Mouse (Mus musculus): ENCODE measurements around the gene Drosha. TPM values are rescaled to one million over a fixed set of nuclear protein-coding genes. Genes with fewer than 3 reads are reported as not detected.
"Not testable (repeated sequence)": the region's sequence is repeated elsewhere in the genome, so short reads cannot be mapped to it uniquely, and the experiment has no call there.

Gene Drosha
- 24.3 and 26.3 TPM in 2 replicates for polyA plus RNA-seq (2016; fragmentation: Nextera tagmentation; extraction: Ambion mirVana)

GRCm38 (mm10) chr15:12824197-12824952 is at the start of gene Drosha, which contains the start of gene 6030458C11Rik:
Gene Drosha (plus strand): TSS chr15:12824815.
Gene 6030458C11Rik (minus strand): TSS chr15:12824649.
- Histone ChIP-seq H3K4me1 (peaks cover 61% of the 10 kb centered on the region), H3K27me3 (replicated peaks) (no peaks in the 10 kb centered on the region), H3K4me2 (peak within 1 kb of the TSS; percentile 86), H3K4me3 (peak within 1 kb of the TSS; percentile 88), H3K9ac (peak within 1 kb of the TSS; percentile 93), H3K9me3 (replicated peaks) (no peaks in the 10 kb centered on the region), H3K36me3 (peaks cover 62% of the 10 kb centered on the region), H3K27ac (peak within 1 kb of the TSS; percentile 96)
- under 1% methylated on average over 67 of the region's 67 CpGs for WGBS (ENCODE audit: insufficient replicate concordance)
- ATAC-seq = peak; percentile 96

- 70% methylated on average over 6 of the region's 6 CpGs for WGBS (ENCODE audit: insufficient replicate concordance)
- Histone ChIP-seq H3K36me3 (no peaks in the 10 kb centered on the region), H3K9ac (no peak overlapping the region), H3K4me3 (no peak overlapping the region), H3K27me3 (replicated peaks) (no peaks in the 10 kb centered on the region; the same call in 1 of the 2 replicates), H3K27ac (no peak overlapping the region), H3K9me3 (replicated peaks) (no peaks in the 10 kb centered on the region), H3K4me2 (no peak overlapping the region), H3K4me1 (no peaks in the 10 kb centered on the region)
- ATAC-seq = no peak
Observed at GRCm38 (mm10) chr15:12781296-12781695, 43.3 kb upstream of the Drosha start.

GRCm38 (mm10) chr15:12781729-12782326 is 42.8 kb upstream of the Drosha start:
- 59% methylated on average over 12 of the region's 16 CpGs for WGBS (ENCODE audit: insufficient replicate concordance)
- Histone ChIP-seq H3K27ac (no peak overlapping the region), H3K4me3 (no peak overlapping the region), H3K9ac (no peak overlapping the region), H3K9me3 (replicated peaks) (no peaks in the 10 kb centered on the region), H3K4me1 (no peaks in the 10 kb centered on the region), H3K36me3 (no peaks in the 10 kb centered on the region), H3K4me2 (no peak overlapping the region), H3K27me3 (replicated peaks) (no peaks in the 10 kb centered on the region; the same call in 1 of the 2 replicates)
- ATAC-seq = no peak

GRCm38 (mm10) chr15:12788536-12788935 is 36.1 kb upstream of the Drosha start:
- Histone ChIP-seq H3K9me3 (replicated peaks) (no peaks in the 10 kb centered on the region), H3K4me2 (no peak overlapping the region), H3K4me1 (no peaks in the 10 kb centered on the region), H3K27ac (no peak overlapping the region), H3K27me3 (replicated peaks) (no peaks in the 10 kb centered on the region), H3K4me3 (no peak overlapping the region), H3K36me3 (no peaks in the 10 kb centered on the region), H3K9ac (no peak overlapping the region)
- 65% methylated on average over 5 of the region's 5 CpGs for WGBS (ENCODE audit: insufficient replicate concordance)
- no peak for ATAC-seq

- Histone ChIP-seq H3K4me1 (no peaks in the 10 kb centered on the region), H3K27ac (no peak overlapping the region), H3K4me3 (no peak overlapping the region), H3K9me3 (replicated peaks) (no peaks in the 10 kb centered on the region), H3K4me2 (peak overlapping the region; percentile 16; the same call in 1 of the 2 replicates), H3K36me3 (no peaks in the 10 kb centered on the region), H3K27me3 (replicated peaks) (no peaks in the 10 kb centered on the region), H3K9ac (no peak overlapping the region)
- 49% methylated on average over 10 of the region's 10 CpGs for WGBS (ENCODE audit: insufficient replicate concordance)
- 0 out of 2 replicates have a peak, but pooled peaks have one; percentile 42 for ATAC-seq
Observed at GRCm38 (mm10) chr15:12789406-12789867, 35.2 kb upstream of the Drosha start.

GRCm38 (mm10) chr15:12794311-12794710 is 30.3 kb upstream of the Drosha start:
- no peak overlapping the region for H3K27ac ChIP-seq
- no peak overlapping the region for H3K4me3 ChIP-seq
- no peak for ATAC-seq
- no peaks in the 10 kb centered on the region for H3K4me1 ChIP-seq
- 67% methylated on average over 6 of the region's 6 CpGs for whole genome bisulfite sequencing (ENCODE audit: insufficient replicate concordance)
- H3K27me3 ChIP-seq (replicated peaks) = no peaks in the 10 kb centered on the region
- no peak overlapping the region for H3K9ac ChIP-seq
- no peaks in the 10 kb centered on the region for H3K9me3 ChIP-seq (replicated peaks)
- H3K4me2 ChIP-seq = no peak overlapping the region
- H3K36me3 ChIP-seq = no peaks in the 10 kb centered on the region

- WGBS (ENCODE audit: insufficient replicate concordance) = 0% methylated on average over 2 of the region's 2 CpGs
Observed at GRCm38 (mm10) chr15:12795457-12795894, 29.1 kb upstream of the Drosha start.

GRCm38 (mm10) chr15:12795909-12796470 is 28.6 kb upstream of the Drosha start:
- 53% methylated on average over 13 of the region's 13 CpGs for WGBS (ENCODE audit: insufficient replicate concordance)
- Histone ChIP-seq H3K4me1 (no peaks in the 10 kb centered on the region), H3K9me3 (replicated peaks) (no peaks in the 10 kb centered on the region), H3K36me3 (no peaks in the 10 kb centered on the region), H3K9ac (no peak overlapping the region), H3K4me2 (no peak overlapping the region), H3K27ac (no peak overlapping the region), H3K4me3 (no peak overlapping the region), H3K27me3 (replicated peaks) (no peaks in the 10 kb centered on the region)
- ATAC-seq = no peak

More at GRCm38 (mm10) chr15:12795457-12795894, 29.1 kb upstream of the Drosha start:
- Histone ChIP-seq H3K9ac (no peak overlapping the region), H3K4me2 (no peak overlapping the region), H3K4me3 (no peak overlapping the region), H3K9me3 (replicated peaks) (no peaks in the 10 kb centered on the region), H3K4me1 (no peaks in the 10 kb centered on the region), H3K27ac (no peak overlapping the region), H3K27me3 (replicated peaks) (no peaks in the 10 kb centered on the region), H3K36me3 (no peaks in the 10 kb centered on the region)
- no peak for ATAC-seq

GRCm38 (mm10) chr15:12798043-12798442 is 26.6 kb upstream of the Drosha start:
- WGBS (ENCODE audit: insufficient replicate concordance) = 62% methylated on average over 6 of the region's 6 CpGs
- Histone ChIP-seq H3K9ac (no peak overlapping the region), H3K4me2 (no peak overlapping the region), H3K27me3 (replicated peaks) (no peaks in the 10 kb centered on the region), H3K27ac (no peak overlapping the region), H3K4me3 (no peak overlapping the region), H3K4me1 (no peaks in the 10 kb centered on the region), H3K36me3 (no peaks in the 10 kb centered on the region), H3K9me3 (replicated peaks) (no peaks in the 10 kb centered on the region)
- ATAC-seq = no peak

- H3K36me3 ChIP-seq = peaks cover under 1% of the 10 kb centered on the region; the same call in 1 of the 2 replicates
- peak overlapping the region; percentile 10; the same call in 1 of the 2 replicates for H3K4me3 ChIP-seq
- H3K27me3 ChIP-seq (replicated peaks) = no peaks in the 10 kb centered on the region
- H3K9me3 ChIP-seq (replicated peaks) = no peaks in the 10 kb centered on the region
- no peak overlapping the region for H3K27ac ChIP-seq
- H3K4me2 ChIP-seq = peak overlapping the region; percentile 24; the same call in 1 of the 2 replicates
- WGBS (ENCODE audit: insufficient replicate concordance) = 40% methylated on average over 15 of the region's 15 CpGs
- ATAC-seq = no peak
- no peak overlapping the region for H3K9ac ChIP-seq
- H3K4me1 ChIP-seq = peaks cover 8% of the 10 kb centered on the region
Observed at GRCm38 (mm10) chr15:12800405-12801141, 24.0 kb upstream of the Drosha start.

GRCm38 (mm10) chr15:12801142-12801506 is 23.5 kb upstream of the Drosha start:
- not testable (repeated sequence) for ATAC-seq; H3K9me3 ChIP-seq (replicated peaks); H3K27me3 ChIP-seq (replicated peaks); H3K36me3 ChIP-seq; H3K27ac ChIP-seq; H3K9ac ChIP-seq
- H3K4me1 ChIP-seq = peaks cover 14% of the 10 kb centered on the region
- peak overlapping the region; percentile 10; the same call in 1 of the 2 replicates for H3K4me3 ChIP-seq
- WGBS (ENCODE audit: insufficient replicate concordance) = 61% methylated on average over 2 of the region's 2 CpGs
- H3K4me2 ChIP-seq = peak overlapping the region; percentile 24; the same call in 1 of the 2 replicates

All from liver, embryonic 12.5 days (tissue).